Mouse (Mus musculus): ENCODE measurements around the gene Ntn4. TPM values are rescaled to one million over a fixed set of nuclear protein-coding genes. Genes with fewer than 3 reads are reported as not detected.
A peak's percentile ranks its signal among the peaks of the same experiment; 100 is the strongest.

Gene Ntn4
- polyA plus RNA-seq, 1 experiment from 2014 or later: 2.0 TPM

DNA sequence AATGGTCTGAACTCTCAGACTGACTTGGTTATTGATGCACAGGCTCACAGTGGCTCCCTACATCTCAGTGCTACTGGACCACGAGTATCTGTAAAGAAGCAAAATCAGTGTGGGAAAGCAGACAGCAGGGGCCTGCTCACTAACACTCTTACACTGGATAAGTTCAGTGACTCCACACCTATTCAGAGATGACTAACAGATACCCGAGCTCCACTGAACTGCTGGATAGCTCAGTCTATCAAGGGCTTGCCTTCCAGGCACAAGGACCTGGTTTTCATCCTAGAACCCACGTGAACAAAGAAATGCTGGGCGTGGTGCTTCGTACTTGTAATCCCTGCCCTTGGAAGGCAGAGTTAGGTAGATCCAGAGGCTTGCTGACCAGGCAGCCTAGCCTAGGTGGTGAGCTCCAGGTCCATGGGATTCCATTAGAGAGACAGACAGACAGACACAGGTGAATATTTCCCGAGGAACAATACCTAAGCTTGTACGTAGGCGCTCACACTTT lies 8.2 kb downstream of the Ntn4 start:
- DNase-seq: no peak
- no peak overlapping the region for H3K4me2 ChIP-seq (ENCODE audit: low read length)
- H3K4me1 ChIP-seq (ENCODE audit: control insufficient read depth, insufficient read depth, low read length): no peaks in the 10 kb centered on the region
- H3K27me3 ChIP-seq (ENCODE audit: control insufficient read depth, insufficient read depth, low read length): no peaks in the 10 kb centered on the region
- H3K36me3 ChIP-seq (ENCODE audit: control insufficient read depth, insufficient read depth, low read length): peaks cover 16% of the 10 kb centered on the region
- H3K9me3 ChIP-seq (ENCODE audit: control insufficient read depth, low read length): no peaks in the 10 kb centered on the region
- WGBS: 89% methylated on average over 8 of the region's 8 CpGs
- no peak for ATAC-seq (ENCODE audit: low FRiP score, low TSS enrichment)
- no peak overlapping the region for H3K4me3 ChIP-seq (replicated peaks; ENCODE audit: low read depth, low read length)
- H3K9ac ChIP-seq (replicated peaks; ENCODE audit: low read length): no peak overlapping the region
- H3K27ac ChIP-seq (replicated peaks; ENCODE audit: low read depth, low read length): no peak overlapping the region

GRCm38 (mm10) chr10:93649127-93649526 lies 8.6 kb downstream of the Ntn4 start:
- Histone ChIP-seq H3K4me3 (replicated peaks; ENCODE audit: low read depth, low read length) (no peak overlapping the region), H3K36me3 (ENCODE audit: control insufficient read depth, insufficient read depth, low read length) (peaks cover 16% of the 10 kb centered on the region), H3K4me1 (ENCODE audit: control insufficient read depth, insufficient read depth, low read length) (no peaks in the 10 kb centered on the region), H3K27ac (replicated peaks; ENCODE audit: low read depth, low read length) (no peak overlapping the region), H3K4me2 (ENCODE audit: low read length) (no peak overlapping the region), H3K27me3 (ENCODE audit: control insufficient read depth, insufficient read depth, low read length) (no peaks in the 10 kb centered on the region), H3K9me3 (ENCODE audit: control insufficient read depth, low read length) (no peaks in the 10 kb centered on the region), H3K9ac (replicated peaks; ENCODE audit: low read length) (no peak overlapping the region)
- peak; percentile 27 for DNase-seq
- ATAC-seq (ENCODE audit: low FRiP score, low TSS enrichment): no peak
- WGBS: 83% methylated on average over 5 of the region's 5 CpGs

- no peaks in the 10 kb centered on the region for H3K27me3 ChIP-seq (ENCODE audit: control insufficient read depth, insufficient read depth, low read length)
- no peak overlapping the region for H3K4me3 ChIP-seq (replicated peaks; ENCODE audit: low read depth, low read length)
- H3K36me3 ChIP-seq (ENCODE audit: control insufficient read depth, insufficient read depth, low read length): peaks cover 16% of the 10 kb centered on the region
- no peak for ATAC-seq (ENCODE audit: low FRiP score, low TSS enrichment)
- H3K4me2 ChIP-seq (ENCODE audit: low read length): no peak overlapping the region
- 86% methylated on average over 5 of the region's 5 CpGs for WGBS
- no peak overlapping the region for H3K27ac ChIP-seq (replicated peaks; ENCODE audit: low read depth, low read length)
- no peak overlapping the region for H3K9ac ChIP-seq (replicated peaks; ENCODE audit: low read length)
- no peak for DNase-seq
- H3K9me3 ChIP-seq (ENCODE audit: control insufficient read depth, low read length): no peaks in the 10 kb centered on the region
- no peaks in the 10 kb centered on the region for H3K4me1 ChIP-seq (ENCODE audit: control insufficient read depth, insufficient read depth, low read length)
Observed at GRCm38 (mm10) chr10:93649600-93649999, 9.1 kb downstream of the Ntn4 start.

DNA sequence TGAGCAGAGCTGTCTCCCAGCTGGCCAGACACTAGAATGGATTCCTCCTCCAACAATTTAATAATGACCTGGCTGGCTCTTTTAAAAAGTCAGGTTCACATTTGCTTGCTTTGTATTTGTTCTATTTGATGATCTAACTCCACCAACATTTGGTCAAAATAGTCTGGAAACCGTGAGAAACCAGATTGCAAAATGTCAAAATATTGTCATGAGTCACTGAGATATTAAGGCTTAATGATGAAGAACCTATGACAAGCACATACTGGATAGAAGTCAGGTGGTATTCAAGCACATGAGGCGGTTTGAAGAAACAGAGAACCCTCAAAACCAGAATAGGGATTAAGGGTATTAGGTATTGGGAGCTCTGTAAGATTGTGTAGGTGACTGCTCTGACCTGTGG lies 12.8 kb downstream of the Ntn4 start:
- no peak overlapping the region for H3K4me3 ChIP-seq (replicated peaks; ENCODE audit: low read depth, low read length)
- no peak overlapping the region for H3K27ac ChIP-seq (replicated peaks; ENCODE audit: low read depth, low read length)
- DNase-seq (no peak), ATAC-seq (ENCODE audit: low FRiP score, low TSS enrichment) (no peak)
- no peak overlapping the region for H3K4me2 ChIP-seq (ENCODE audit: low read length)
- H3K9ac ChIP-seq (replicated peaks; ENCODE audit: low read length): no peak overlapping the region
- H3K4me1 ChIP-seq (ENCODE audit: control insufficient read depth, insufficient read depth, low read length): no peaks in the 10 kb centered on the region
- peaks cover 15% of the 10 kb centered on the region; the same call in 1 of the 2 replicates for H3K36me3 ChIP-seq (ENCODE audit: control insufficient read depth, insufficient read depth, low read length)
- no peaks in the 10 kb centered on the region for H3K27me3 ChIP-seq (ENCODE audit: control insufficient read depth, insufficient read depth, low read length)
- no peaks in the 10 kb centered on the region for H3K9me3 ChIP-seq (ENCODE audit: control insufficient read depth, low read length)
- 90% methylated on average over 2 of the region's 2 CpGs for WGBS

- Histone ChIP-seq H3K27ac (replicated peaks; ENCODE audit: low read depth, low read length) (no peak overlapping the region), H3K4me2 (ENCODE audit: low read length) (no peak overlapping the region), H3K36me3 (ENCODE audit: control insufficient read depth, insufficient read depth, low read length) (0 out of 2 replicates have a peak, but pooled peaks cover 3% of the 10 kb centered on the region), H3K9ac (replicated peaks; ENCODE audit: low read length) (no peak overlapping the region), H3K4me3 (replicated peaks; ENCODE audit: low read depth, low read length) (no peak overlapping the region), H3K9me3 (ENCODE audit: control insufficient read depth, low read length) (no peaks in the 10 kb centered on the region), H3K27me3 (ENCODE audit: control insufficient read depth, insufficient read depth, low read length) (no peaks in the 10 kb centered on the region), H3K4me1 (ENCODE audit: control insufficient read depth, insufficient read depth, low read length) (no peaks in the 10 kb centered on the region)
- ATAC-seq (ENCODE audit: low FRiP score, low TSS enrichment) (no peak), DNase-seq (no peak)
- WGBS: 82% methylated on average over 15 of the region's 15 CpGs
Observed at GRCm38 (mm10) chr10:93655428-93655827, 14.9 kb downstream of the Ntn4 start.

DNA sequence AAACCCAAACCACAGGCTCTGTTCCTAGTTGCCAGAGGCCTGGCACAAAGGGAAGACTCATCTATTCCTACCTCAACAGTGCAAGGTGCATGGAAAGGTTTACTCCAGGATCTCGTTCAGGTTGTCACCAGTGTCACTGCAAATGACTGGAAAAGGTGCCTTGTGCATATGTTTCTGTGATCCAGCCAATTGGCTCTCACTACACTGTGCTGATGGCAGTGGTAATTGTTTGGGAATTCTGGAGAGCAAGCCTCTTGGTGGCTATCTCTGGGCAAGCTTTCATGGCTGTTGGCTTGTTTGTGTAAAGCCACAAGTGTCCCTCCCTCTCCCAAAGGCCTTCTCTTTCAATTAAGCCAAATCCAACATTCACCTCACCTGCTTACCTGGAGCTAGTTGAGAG lies 19.3 kb downstream of the Ntn4 start:
- WGBS: 88% methylated on average over 1 of the region's 1 CpGs
- DNase-seq (no peak), ATAC-seq (ENCODE audit: low FRiP score, low TSS enrichment) (no peak)
- no peak overlapping the region for H3K27ac ChIP-seq (replicated peaks; ENCODE audit: low read depth, low read length)
- no peaks in the 10 kb centered on the region for H3K27me3 ChIP-seq (ENCODE audit: control insufficient read depth, insufficient read depth, low read length)
- no peaks in the 10 kb centered on the region for H3K9me3 ChIP-seq (ENCODE audit: control insufficient read depth, low read length)
- no peaks in the 10 kb centered on the region for H3K4me1 ChIP-seq (ENCODE audit: control insufficient read depth, insufficient read depth, low read length)
- H3K4me2 ChIP-seq (ENCODE audit: low read length): no peak overlapping the region
- H3K9ac ChIP-seq (replicated peaks; ENCODE audit: low read length): no peak overlapping the region
- 0 out of 2 replicates have a peak, but pooled peaks cover 3% of the 10 kb centered on the region for H3K36me3 ChIP-seq (ENCODE audit: control insufficient read depth, insufficient read depth, low read length)
- no peak overlapping the region for H3K4me3 ChIP-seq (replicated peaks; ENCODE audit: low read depth, low read length)

DNA sequence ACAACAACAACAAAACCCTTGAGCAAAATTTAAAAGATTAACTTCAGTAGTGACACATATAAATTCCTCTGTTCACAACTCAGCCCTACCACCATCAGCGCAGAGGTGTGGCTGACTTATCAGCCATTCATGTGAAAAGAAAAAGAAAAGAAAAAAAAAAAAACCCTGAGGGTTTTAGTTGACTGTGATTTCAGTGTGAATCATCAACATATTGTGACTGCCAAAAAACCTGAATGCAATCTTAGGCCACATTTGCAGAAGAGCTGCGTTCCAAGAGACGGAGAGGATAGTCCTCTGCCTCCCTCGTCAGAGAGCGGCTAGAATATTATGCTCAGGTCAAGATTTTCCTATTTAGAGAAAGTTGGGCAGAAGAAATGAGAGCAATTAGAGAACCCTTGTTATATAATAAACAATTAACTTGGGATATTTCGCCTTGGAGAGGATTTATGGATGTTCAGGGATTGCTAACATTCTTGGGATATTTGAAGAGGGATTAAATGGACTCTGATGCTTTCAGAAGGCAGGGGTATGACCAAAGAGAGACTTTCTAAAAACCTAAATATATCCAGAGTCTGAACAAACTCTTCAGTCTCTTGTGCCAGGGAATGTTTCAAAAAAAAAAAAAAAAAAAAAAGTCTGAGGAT lies 21.0 kb downstream of the Ntn4 start:
- ATAC-seq (ENCODE audit: low FRiP score, low TSS enrichment): no peak
- Histone ChIP-seq H3K4me1 (ENCODE audit: control insufficient read depth, insufficient read depth, low read length) (no peaks in the 10 kb centered on the region), H3K27me3 (ENCODE audit: control insufficient read depth, insufficient read depth, low read length) (no peaks in the 10 kb centered on the region), H3K4me2 (ENCODE audit: low read length) (no peak overlapping the region), H3K9ac (replicated peaks; ENCODE audit: low read length) (no peak overlapping the region), H3K4me3 (replicated peaks; ENCODE audit: low read depth, low read length) (no peak overlapping the region), H3K27ac (replicated peaks; ENCODE audit: low read depth, low read length) (no peak overlapping the region), H3K36me3 (ENCODE audit: control insufficient read depth, insufficient read depth, low read length) (0 out of 2 replicates have a peak, but pooled peaks cover 2% of the 10 kb centered on the region), H3K9me3 (ENCODE audit: control insufficient read depth, low read length) (no peaks in the 10 kb centered on the region)
- 86% methylated on average over 6 of the region's 6 CpGs for WGBS
- DNase-seq: no peak

DNA sequence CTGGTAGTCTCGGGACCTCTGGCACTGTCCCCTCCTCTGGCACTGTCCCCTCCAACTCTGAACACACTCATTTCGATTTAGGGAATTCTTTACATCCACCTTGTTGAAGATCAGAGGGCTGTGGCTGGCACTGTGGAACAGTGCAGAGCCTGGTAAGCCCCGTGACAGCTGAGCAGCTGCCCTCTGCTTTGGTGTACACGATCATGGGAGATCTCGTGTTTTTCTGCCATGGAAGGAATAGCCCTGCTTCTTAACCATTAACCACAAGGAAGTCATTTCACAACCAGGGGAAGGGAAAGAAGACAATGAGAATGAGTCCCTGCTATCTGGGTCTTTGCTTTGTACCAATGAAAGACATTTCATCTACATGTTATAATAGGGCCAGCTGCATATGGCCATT lies 21.5 kb downstream of the Ntn4 start:
- DNase-seq (no peak), ATAC-seq (ENCODE audit: low FRiP score, low TSS enrichment) (no peak)
- H3K9ac ChIP-seq (replicated peaks; ENCODE audit: low read length): no peak overlapping the region
- H3K36me3 ChIP-seq (ENCODE audit: control insufficient read depth, insufficient read depth, low read length): no peaks in the 10 kb centered on the region
- no peak overlapping the region for H3K4me2 ChIP-seq (ENCODE audit: low read length)
- H3K9me3 ChIP-seq (ENCODE audit: control insufficient read depth, low read length): no peaks in the 10 kb centered on the region
- no peaks in the 10 kb centered on the region for H3K4me1 ChIP-seq (ENCODE audit: control insufficient read depth, insufficient read depth, low read length)
- H3K27me3 ChIP-seq (ENCODE audit: control insufficient read depth, insufficient read depth, low read length): no peaks in the 10 kb centered on the region
- no peak overlapping the region for H3K4me3 ChIP-seq (replicated peaks; ENCODE audit: low read depth, low read length)
- H3K27ac ChIP-seq (replicated peaks; ENCODE audit: low read depth, low read length): no peak overlapping the region
- 79% methylated on average over 5 of the region's 5 CpGs for WGBS

GRCm38 (mm10) chr10:93666222-93666621 lies 25.7 kb downstream of the Ntn4 start:
- H3K27me3 ChIP-seq (ENCODE audit: control insufficient read depth, insufficient read depth, low read length): no peaks in the 10 kb centered on the region
- H3K4me1 ChIP-seq (ENCODE audit: control insufficient read depth, insufficient read depth, low read length): no peaks in the 10 kb centered on the region
- DNase-seq: no peak
- H3K4me2 ChIP-seq (ENCODE audit: low read length): no peak overlapping the region
- H3K36me3 ChIP-seq (ENCODE audit: control insufficient read depth, insufficient read depth, low read length): no peaks in the 10 kb centered on the region
- H3K9ac ChIP-seq (replicated peaks; ENCODE audit: low read length): no peak overlapping the region
- 69% methylated on average over 2 of the region's 2 CpGs for WGBS
- no peak overlapping the region for H3K27ac ChIP-seq (replicated peaks; ENCODE audit: low read depth, low read length)
- no peak overlapping the region for H3K4me3 ChIP-seq (replicated peaks; ENCODE audit: low read depth, low read length)
- ATAC-seq (ENCODE audit: low FRiP score, low TSS enrichment): no peak
- H3K9me3 ChIP-seq (ENCODE audit: control insufficient read depth, low read length): no peaks in the 10 kb centered on the region

Measured in midbrain, embryonic 14.5 days (tissue).